Comparison of ENCODE assay signal across 16 mouse cellular contexts in genomic region chr7:102258753-102259152, GRCm38 (mm10). TPM values are rescaled to one million over a fixed set of nuclear protein-coding genes. Genes with fewer than 3 reads are reported as not detected.
DNase-seq lines count a peak whose midpoint lies in the region; ATAC-seq and TF ChIP-seq lines count a peak whose summit lies in the region.
"Had no signal": no experiment of that assay in that cellular context is flagged by ENCODE, and none has a peak within 500 bp of the region (broad histone marks: within the 10 kb centered on the region; RNA-seq: fewer than 3 reads in every experiment).

No protein-coding gene starts in this region.

- H3K9ac ChIP-seq in forebrain, postnatal 0 days = no peak overlapping the region
- no peak overlapping the region for H3K9ac ChIP-seq in forebrain, embryonic 16.5 days (replicated peaks; ENCODE audit: low read depth, low read length)
- H3K9ac ChIP-seq in liver, embryonic 13.5 days = no peak overlapping the region
- no peak overlapping the region for H3K9ac ChIP-seq in liver, postnatal 0 days (replicated peaks)
- H3K9ac ChIP-seq in midbrain, embryonic 11.5 days (ENCODE audit: low read length) = no peak overlapping the region
- H3K9ac ChIP-seq in midbrain, embryonic 15.5 days = no peak overlapping the region
- no peak overlapping the region for H3K9ac ChIP-seq in intestine, postnatal 0 days (ENCODE audit: low read depth, low read length)
- H3K9ac ChIP-seq: embryonic facial prominence, embryonic 12.5 days; embryonic facial prominence, embryonic 15.5 days; forebrain, embryonic 12.5 days; forebrain, embryonic 15.5 days; heart, embryonic 12.5 days; heart, embryonic 15.5 days; hindbrain, embryonic 13.5 days had no signal

- H3K36me3 ChIP-seq in forebrain, postnatal 0 days (ENCODE audit: insufficient read depth) = no peaks in the 10 kb centered on the region
- H3K36me3 ChIP-seq in forebrain, embryonic 16.5 days (ENCODE audit: control insufficient read depth, insufficient read depth) = no peaks in the 10 kb centered on the region
- H3K36me3 ChIP-seq in liver, embryonic 13.5 days = no peaks in the 10 kb centered on the region
- no peaks in the 10 kb centered on the region for H3K36me3 ChIP-seq in liver, postnatal 0 days (replicated peaks; ENCODE audit: insufficient read depth, low read length)
- no peaks in the 10 kb centered on the region for H3K36me3 ChIP-seq in midbrain, embryonic 11.5 days (ENCODE audit: control insufficient read depth, insufficient read depth, low read length)
- no peaks in the 10 kb centered on the region for H3K36me3 ChIP-seq in midbrain, embryonic 15.5 days (replicated peaks)
- H3K36me3 ChIP-seq in intestine, postnatal 0 days (ENCODE audit: control insufficient read depth, insufficient read depth) = no peaks in the 10 kb centered on the region
- H3K36me3 ChIP-seq: embryonic facial prominence, embryonic 12.5 days; embryonic facial prominence, embryonic 15.5 days; forebrain, embryonic 12.5 days; forebrain, embryonic 15.5 days; heart, embryonic 12.5 days; heart, embryonic 15.5 days; hindbrain, embryonic 10.5 days; hindbrain, embryonic 13.5 days had no signal

- WGBS in forebrain, postnatal 0 days = 70% methylated on average over 3 of the region's 3 CpGs
- 65% methylated on average over 3 of the region's 3 CpGs for WGBS in forebrain, embryonic 16.5 days
- 45% methylated on average over 3 of the region's 3 CpGs for WGBS in liver, embryonic 13.5 days (ENCODE audit: insufficient replicate concordance)
- WGBS in liver, postnatal 0 days (ENCODE audit: insufficient replicate concordance) = 53% methylated on average over 3 of the region's 3 CpGs
- 79% methylated on average over 3 of the region's 3 CpGs for WGBS in midbrain, embryonic 11.5 days
- WGBS in midbrain, embryonic 15.5 days = 81% methylated on average over 3 of the region's 3 CpGs
- 61% methylated on average over 3 of the region's 3 CpGs for WGBS in intestine, postnatal 0 days

- no peak for TF ChIP-seq CTCF in forebrain, postnatal 0 days (IDR thresholded peaks at IDR 0.05; ENCODE audit: low read depth)
- TF ChIP-seq CTCF in liver, postnatal 0 days (IDR thresholded peaks at IDR 0.05; ENCODE audit: low read depth) = no peak
- TF ChIP-seq CTCF in intestine, postnatal 0 days (IDR thresholded peaks at IDR 0.05; ENCODE audit: low read depth) = no peak

- H3K27me3 ChIP-seq in forebrain, postnatal 0 days (ENCODE audit: insufficient read depth, low read length) = no peaks in the 10 kb centered on the region
- no peaks in the 10 kb centered on the region for H3K27me3 ChIP-seq in forebrain, embryonic 16.5 days (replicated peaks; ENCODE audit: control insufficient read depth, insufficient read depth, low read length)
- no peaks in the 10 kb centered on the region for H3K27me3 ChIP-seq in liver, embryonic 13.5 days
- H3K27me3 ChIP-seq in liver, postnatal 0 days (ENCODE audit: insufficient read depth, low read length) = no peaks in the 10 kb centered on the region
- H3K27me3 ChIP-seq in midbrain, embryonic 11.5 days (ENCODE audit: control insufficient read depth, insufficient read depth, low read length) = no peaks in the 10 kb centered on the region
- no peaks in the 10 kb centered on the region for H3K27me3 ChIP-seq in midbrain, embryonic 15.5 days (replicated peaks)
- no peaks in the 10 kb centered on the region for H3K27me3 ChIP-seq in intestine, postnatal 0 days (replicated peaks; ENCODE audit: control insufficient read depth, insufficient read depth, low read length)
- H3K27me3 ChIP-seq: embryonic facial prominence, embryonic 12.5 days; embryonic facial prominence, embryonic 15.5 days; forebrain, embryonic 12.5 days; forebrain, embryonic 15.5 days; heart, embryonic 12.5 days; hindbrain, embryonic 13.5 days; Patski had no signal

- no peak overlapping the region for H3K4me2 ChIP-seq in forebrain, postnatal 0 days (ENCODE audit: low read depth)
- no peak overlapping the region for H3K4me2 ChIP-seq in forebrain, embryonic 16.5 days (ENCODE audit: low read length)
- no peak overlapping the region for H3K4me2 ChIP-seq in liver, embryonic 13.5 days
- H3K4me2 ChIP-seq in liver, postnatal 0 days (ENCODE audit: low read depth, low read length) = no peak overlapping the region
- H3K4me2 ChIP-seq in midbrain, embryonic 11.5 days = no peak overlapping the region
- no peak overlapping the region for H3K4me2 ChIP-seq in midbrain, embryonic 15.5 days
- H3K4me2 ChIP-seq in intestine, postnatal 0 days (replicated peaks; ENCODE audit: low read depth) = no peak overlapping the region
- H3K4me2 ChIP-seq: embryonic facial prominence, embryonic 12.5 days; embryonic facial prominence, embryonic 15.5 days; forebrain, embryonic 12.5 days; forebrain, embryonic 15.5 days; heart, embryonic 12.5 days; heart, embryonic 15.5 days; hindbrain, embryonic 13.5 days had no signal

- no peaks in the 10 kb centered on the region for H3K9me3 ChIP-seq in forebrain, postnatal 0 days (ENCODE audit: low read length)
- no peaks in the 10 kb centered on the region for H3K9me3 ChIP-seq in forebrain, embryonic 16.5 days (ENCODE audit: control insufficient read depth, low read length)
- H3K9me3 ChIP-seq in liver, embryonic 13.5 days (replicated peaks) = no peaks in the 10 kb centered on the region
- H3K9me3 ChIP-seq in liver, postnatal 0 days (ENCODE audit: low read length) = no peaks in the 10 kb centered on the region
- no peaks in the 10 kb centered on the region for H3K9me3 ChIP-seq in midbrain, embryonic 11.5 days (ENCODE audit: control insufficient read depth, low read length)
- no peaks in the 10 kb centered on the region for H3K9me3 ChIP-seq in midbrain, embryonic 15.5 days
- H3K9me3 ChIP-seq in intestine, postnatal 0 days (ENCODE audit: control insufficient read depth) = no peaks in the 10 kb centered on the region
- H3K9me3 ChIP-seq: embryonic facial prominence, embryonic 12.5 days; embryonic facial prominence, embryonic 15.5 days; forebrain, embryonic 12.5 days; forebrain, embryonic 15.5 days; heart, embryonic 12.5 days; heart, embryonic 15.5 days; hindbrain, embryonic 10.5 days; hindbrain, embryonic 13.5 days had no signal

- DNase-seq in forebrain, postnatal 0 days = no peak
- DNase-seq in liver, embryonic 13.5 days = peak; percentile 38
- DNase-seq in liver, postnatal 0 days = no peak
- DNase-seq in midbrain, embryonic 11.5 days (ENCODE audit: low spot score, missing footprints) = no peak

- no peak overlapping the region for H3K4me3 ChIP-seq in forebrain, postnatal 0 days (ENCODE audit: low read depth, low read length)
- H3K4me3 ChIP-seq in forebrain, embryonic 16.5 days (replicated peaks; ENCODE audit: low read length) = no peak overlapping the region
- H3K4me3 ChIP-seq in liver, embryonic 13.5 days (replicated peaks) = no peak overlapping the region
- H3K4me3 ChIP-seq in liver, postnatal 0 days (ENCODE audit: low read depth, low read length) = no peak overlapping the region
- H3K4me3 ChIP-seq in midbrain, embryonic 11.5 days (ENCODE audit: low read depth, low read length) = no peak overlapping the region
- H3K4me3 ChIP-seq in midbrain, embryonic 15.5 days = no peak overlapping the region
- H3K4me3 ChIP-seq in intestine, postnatal 0 days (ENCODE audit: low read depth, low read length) = no peak overlapping the region
- H3K4me3 ChIP-seq: embryonic facial prominence, embryonic 12.5 days; embryonic facial prominence, embryonic 15.5 days; forebrain, embryonic 12.5 days; forebrain, embryonic 15.5 days; heart, embryonic 12.5 days; heart, embryonic 15.5 days; hindbrain, embryonic 10.5 days; hindbrain, embryonic 13.5 days had no signal

- no peaks in the 10 kb centered on the region for H3K4me1 ChIP-seq in forebrain, postnatal 0 days (ENCODE audit: insufficient read depth)
- H3K4me1 ChIP-seq in forebrain, embryonic 16.5 days (replicated peaks; ENCODE audit: control insufficient read depth, insufficient read depth, low read length) = no peaks in the 10 kb centered on the region
- peaks cover 11% of the 10 kb centered on the region for H3K4me1 ChIP-seq in liver, embryonic 13.5 days (replicated peaks)
- H3K4me1 ChIP-seq in liver, postnatal 0 days (ENCODE audit: insufficient read depth) = 0 out of 2 replicates have a peak, but pooled peaks cover 4% of the 10 kb centered on the region
- H3K4me1 ChIP-seq in midbrain, embryonic 11.5 days (ENCODE audit: control insufficient read depth, insufficient read depth, low read length) = no peaks in the 10 kb centered on the region
- H3K4me1 ChIP-seq in midbrain, embryonic 15.5 days = no peaks in the 10 kb centered on the region
- H3K4me1 ChIP-seq in intestine, postnatal 0 days (replicated peaks; ENCODE audit: control insufficient read depth, insufficient read depth, low read length) = no peaks in the 10 kb centered on the region
- H3K4me1 ChIP-seq: embryonic facial prominence, embryonic 12.5 days; embryonic facial prominence, embryonic 15.5 days; forebrain, embryonic 12.5 days; forebrain, embryonic 15.5 days; heart, embryonic 12.5 days; heart, embryonic 15.5 days; hindbrain, embryonic 10.5 days; hindbrain, embryonic 13.5 days had no signal

- no peak for TF ChIP-seq EP300 in liver, postnatal 0 days (IDR thresholded peaks at IDR 0.05; ENCODE audit: low read depth)

- ATAC-seq in forebrain, postnatal 0 days = 0 out of 2 replicates have a peak, but pooled peaks have one; percentile 8
- no peak for ATAC-seq in forebrain, embryonic 16.5 days
- ATAC-seq in liver, embryonic 13.5 days (ENCODE audit: low read depth) = peak; percentile 52; the same call in 1 of the 2 replicates
- ATAC-seq in liver, postnatal 0 days = no peak
- ATAC-seq in midbrain, embryonic 11.5 days (ENCODE audit: low FRiP score) = peak; percentile 16; the same call in 1 of the 2 replicates
- ATAC-seq in midbrain, embryonic 15.5 days (replicated peaks) = no peak
- no peak for ATAC-seq in intestine, postnatal 0 days
- ATAC-seq: Patski had no signal

- no peak overlapping the region for H3K27ac ChIP-seq in forebrain, postnatal 0 days (ENCODE audit: low read depth, low read length)
- no peak overlapping the region for H3K27ac ChIP-seq in forebrain, embryonic 16.5 days (ENCODE audit: low read length)
- no peak overlapping the region for H3K27ac ChIP-seq in liver, embryonic 13.5 days
- H3K27ac ChIP-seq in liver, postnatal 0 days (ENCODE audit: low read depth) = no peak overlapping the region
- no peak overlapping the region for H3K27ac ChIP-seq in midbrain, embryonic 11.5 days (ENCODE audit: low read depth, low read length)
- H3K27ac ChIP-seq in midbrain, embryonic 15.5 days = no peak overlapping the region
- H3K27ac ChIP-seq in intestine, postnatal 0 days (ENCODE audit: low read depth, low read length) = no peak overlapping the region
- H3K27ac ChIP-seq: embryonic facial prominence, embryonic 12.5 days; embryonic facial prominence, embryonic 15.5 days; forebrain, embryonic 12.5 days; forebrain, embryonic 15.5 days; heart, embryonic 15.5 days; hindbrain, embryonic 10.5 days; hindbrain, embryonic 13.5 days had no signal

RNA-seq across cellular contexts. Expression of gene Rhog, which starts 2.9 kb away (rescaled TPM):
- 5.7 and 7.0 TPM in 2 replicates for total RNA-seq in forebrain, postnatal 0 days (2014; rRNA removed)
- polyA plus RNA-seq in forebrain, postnatal 0 days (2015; fragmentation: Nextera tagmentation; extraction: Ambion mirVana) = 14.4 and 15.5 TPM in 2 replicates
- polyA plus RNA-seq in forebrain, embryonic 16.5 days (2015; fragmentation: Nextera tagmentation; extraction: Ambion mirVana) = 15.4 and 19.5 TPM in 2 replicates
- polyA plus RNA-seq in liver, embryonic 13.5 days (2015; fragmentation: Nextera tagmentation; extraction: Ambion mirVana) = 56.0 and 58.2 TPM in 2 replicates
- 52.3 and 54.5 TPM in 2 replicates for polyA plus RNA-seq in liver, postnatal 0 days (2015; fragmentation: Nextera tagmentation; extraction: Ambion mirVana)
- polyA plus RNA-seq in midbrain, embryonic 11.5 days (2014; fragmentation: Nextera tagmentation; extraction: Ambion mirVana) = 29.4 and 31.4 TPM in 2 replicates
- 15.1 and 16.1 TPM in 2 replicates for polyA plus RNA-seq in midbrain, embryonic 15.5 days (2015; fragmentation: Nextera tagmentation; extraction: Ambion mirVana)
- polyA plus RNA-seq in intestine, postnatal 0 days (2015; fragmentation: Nextera tagmentation; extraction: Ambion mirVana) = 74.2 and 78.1 TPM in 2 replicates

RNA-seq across cellular contexts. Expression of gene Stim1, which starts 8.9 kb away (rescaled TPM):
- 21.2 and 30.5 TPM in 2 replicates for total RNA-seq in forebrain, postnatal 0 days (2014; rRNA removed)
- polyA plus RNA-seq in forebrain, postnatal 0 days (2015; fragmentation: Nextera tagmentation; extraction: Ambion mirVana) = 12.1 and 15.5 TPM in 2 replicates
- polyA plus RNA-seq in forebrain, embryonic 16.5 days (2015; fragmentation: Nextera tagmentation; extraction: Ambion mirVana) = 10.3 and 12.1 TPM in 2 replicates
- 13.3 and 15.0 TPM in 2 replicates for polyA plus RNA-seq in liver, embryonic 13.5 days (2015; fragmentation: Nextera tagmentation; extraction: Ambion mirVana)
- 15.6 and 17.9 TPM in 2 replicates for polyA plus RNA-seq in liver, postnatal 0 days (2015; fragmentation: Nextera tagmentation; extraction: Ambion mirVana)
- polyA plus RNA-seq in midbrain, embryonic 11.5 days (2014; fragmentation: Nextera tagmentation; extraction: Ambion mirVana) = 9.1 and 11.6 TPM in 2 replicates
- 12.6 and 13.1 TPM in 2 replicates for polyA plus RNA-seq in midbrain, embryonic 15.5 days (2015; fragmentation: Nextera tagmentation; extraction: Ambion mirVana)
- 13.0 and 13.8 TPM in 2 replicates for polyA plus RNA-seq in intestine, postnatal 0 days (2015; fragmentation: Nextera tagmentation; extraction: Ambion mirVana)

RNA-seq across cellular contexts. Expression of gene Pgap2, which starts 48.7 kb away (rescaled TPM):
- total RNA-seq in forebrain, postnatal 0 days (2014; rRNA removed) = 35.9 and 38.2 TPM in 2 replicates
- polyA plus RNA-seq in forebrain, postnatal 0 days (2015; fragmentation: Nextera tagmentation; extraction: Ambion mirVana) = 41.8 and 50.8 TPM in 2 replicates
- polyA plus RNA-seq in forebrain, embryonic 16.5 days (2015; fragmentation: Nextera tagmentation; extraction: Ambion mirVana) = 51.7 and 55.8 TPM in 2 replicates
- polyA plus RNA-seq in liver, embryonic 13.5 days (2015; fragmentation: Nextera tagmentation; extraction: Ambion mirVana) = 23.3 and 27.3 TPM in 2 replicates
- 27.2 and 28.7 TPM in 2 replicates for polyA plus RNA-seq in liver, postnatal 0 days (2015; fragmentation: Nextera tagmentation; extraction: Ambion mirVana)
- 51.6 and 52.1 TPM in 2 replicates for polyA plus RNA-seq in midbrain, embryonic 11.5 days (2014; fragmentation: Nextera tagmentation; extraction: Ambion mirVana)
- polyA plus RNA-seq in midbrain, embryonic 15.5 days (2015; fragmentation: Nextera tagmentation; extraction: Ambion mirVana) = 59.2 and 59.5 TPM in 2 replicates
- polyA plus RNA-seq in intestine, postnatal 0 days (2015; fragmentation: Nextera tagmentation; extraction: Ambion mirVana) = 34.9 and 35.0 TPM in 2 replicates

RNA-seq across cellular contexts. Expression of gene Nup98, which starts 48.8 kb away (rescaled TPM):
- 30.7 and 40.9 TPM in 2 replicates for total RNA-seq in forebrain, postnatal 0 days (2014; rRNA removed)
- polyA plus RNA-seq in forebrain, postnatal 0 days (2015; fragmentation: Nextera tagmentation; extraction: Ambion mirVana) = 6.2 and 9.5 TPM in 2 replicates
- polyA plus RNA-seq in forebrain, embryonic 16.5 days (2015; fragmentation: Nextera tagmentation; extraction: Ambion mirVana) = 25.7 and 27.6 TPM in 2 replicates
- 16.9 and 20.7 TPM in 2 replicates for polyA plus RNA-seq in liver, embryonic 13.5 days (2015; fragmentation: Nextera tagmentation; extraction: Ambion mirVana)
- polyA plus RNA-seq in liver, postnatal 0 days (2015; fragmentation: Nextera tagmentation; extraction: Ambion mirVana) = 7.0 and 8.6 TPM in 2 replicates
- polyA plus RNA-seq in midbrain, embryonic 11.5 days (2014; fragmentation: Nextera tagmentation; extraction: Ambion mirVana) = 42.0 and 45.0 TPM in 2 replicates
- polyA plus RNA-seq in midbrain, embryonic 15.5 days (2015; fragmentation: Nextera tagmentation; extraction: Ambion mirVana) = 19.6 and 21.5 TPM in 2 replicates
- polyA plus RNA-seq in intestine, postnatal 0 days (2015; fragmentation: Nextera tagmentation; extraction: Ambion mirVana) = 13.3 and 14.8 TPM in 2 replicates

Comparison
In these comparisons a context has a peak if more than half of its experiments do, and no peak if none do; other contexts are left out.
1. ATAC-seq: peak in forebrain, postnatal 0 days (single experiment), liver, embryonic 13.5 days (single experiment) and midbrain, embryonic 11.5 days (single experiment); none in forebrain, embryonic 16.5 days (single experiment), liver, postnatal 0 days (single experiment), midbrain, embryonic 15.5 days (single experiment) and intestine, postnatal 0 days (single experiment).